Mouse (Mus musculus): Measurements from ENCODE around the gene Mars.

DNA sequence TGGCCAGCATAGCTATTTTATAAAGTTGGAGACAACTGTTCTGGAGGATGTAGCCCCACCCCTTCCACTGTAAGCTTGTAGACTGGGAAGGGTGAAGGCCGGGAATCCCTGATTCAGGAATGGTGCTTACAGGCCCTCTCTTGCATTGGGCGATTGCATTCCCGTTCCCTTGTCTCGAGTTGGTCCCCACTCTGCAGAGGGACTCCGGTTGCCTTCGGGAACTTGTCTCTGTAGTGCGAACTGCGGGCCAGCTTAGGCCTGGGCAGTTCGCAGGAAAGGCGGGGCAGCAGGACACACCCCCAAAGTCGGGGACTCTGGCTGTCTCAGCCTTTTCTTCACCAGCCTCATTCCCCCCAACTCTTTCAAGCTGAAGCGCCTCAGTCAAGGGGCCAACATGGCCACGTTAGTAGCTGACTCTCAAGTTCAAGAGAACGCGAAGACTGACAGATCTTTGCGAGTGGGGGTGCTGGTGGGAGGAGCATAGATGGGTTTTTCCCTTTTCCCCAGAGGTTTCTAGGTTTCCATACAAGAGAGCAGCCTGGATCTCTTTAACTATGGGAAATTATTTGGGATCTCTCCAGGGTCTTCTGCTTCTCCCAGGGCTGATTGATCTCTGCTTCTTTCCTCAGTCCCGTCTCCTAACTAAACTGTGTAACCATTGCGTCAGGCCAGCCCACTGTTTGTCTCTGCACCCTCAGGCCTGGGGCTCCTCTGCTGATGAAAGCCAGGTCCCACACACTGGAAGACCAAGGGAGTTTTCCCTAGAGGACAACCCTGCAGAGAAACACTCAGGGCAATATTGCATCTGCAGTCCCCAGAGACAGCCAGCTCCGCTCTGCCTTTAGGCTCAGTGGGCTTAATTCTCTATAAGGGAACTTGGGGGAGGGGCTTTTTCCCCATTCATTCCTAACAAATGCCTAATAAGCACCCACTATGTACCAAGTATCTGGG lies 20.4 kb downstream of the Mars start:
- TF ChIP-seq POLR2A (IDR thresholded peaks at IDR 0.05; ENCODE audit: control insufficient read depth, low read depth, low read length) (no peak), CTCF (IDR thresholded peaks at IDR 0.05; ENCODE audit: control insufficient read depth, insufficient read depth, insufficient replicate concordance, low read depth, low read length) (no peak)

Data from testis, adult 2 months (tissue).